Mouse (Mus musculus): ENCODE data around the gene Gm33543.

DNA sequence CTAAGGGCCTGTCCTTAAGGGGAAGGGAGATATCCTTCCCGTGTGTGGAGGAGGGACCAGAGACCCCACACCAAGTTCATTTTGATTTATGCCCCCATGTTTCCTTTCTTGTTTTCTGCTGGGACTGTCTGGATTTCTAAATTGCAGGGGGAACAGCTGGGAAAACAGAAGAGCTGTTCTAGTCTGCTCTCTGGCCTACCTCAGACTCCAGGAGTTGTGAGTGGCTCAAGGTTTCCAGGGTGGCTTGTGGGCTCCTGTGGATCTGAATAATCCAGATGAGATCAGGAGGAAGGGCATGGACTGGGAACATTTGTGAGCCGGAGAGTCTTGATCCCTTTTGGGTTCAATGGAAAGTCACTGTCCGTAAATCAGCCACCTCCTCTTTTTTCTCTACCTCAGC is 17.1 kb downstream of the Gm33543 start:
- no peak for TF ChIP-seq FLI1 (IDR thresholded peaks at IDR 0.05; ENCODE audit: low read length)
- no peak for TF ChIP-seq GATA1 (IDR thresholded peaks at IDR 0.05; ENCODE audit: borderline replicate concordance, low read length)

Data from megakaryocyte, embryonic 14.5 days (primary cell).